Mouse (Mus musculus) lung, postnatal 0 days (tissue): ENCODE data around the gene Hcrtr1. TPM values are rescaled to one million over a fixed set of nuclear protein-coding genes. Genes with fewer than 3 reads are reported as not detected.

Experiments used
- ATAC-seq: fragments of 200-750 bp; cut with Nextera tagmentation; 2 replicates; pipeline ENCODE4 v1.8.0; 2017; ENCODE audit warnings: moderate library complexity
- DNase-seq: peaks from one replicate; pipeline ENCODE4 v3.0.0-alpha.2; 2016; ENCODE audit warnings: low spot score
- H3K27ac ChIP-seq: fragments of 300-500 bp; sonication (generic); 2 replicates; pipeline ENCODE4 v1.5.1; 2014; ENCODE audit warnings: antibody characterized with exemption, mild to moderate bottlenecking, low read length, mixed read lengths
- H3K27me3 ChIP-seq: fragments of 300-500 bp; sonication (generic); replicated peaks from 2 replicates; pipeline ENCODE4 v1.6.1; 2014; ENCODE audit warnings: low read length, mixed read lengths; ENCODE audit not compliant: insufficient read depth
- H3K36me3 ChIP-seq: fragments of 300-500 bp; sonication (generic); 2 replicates; pipeline ENCODE4 v1.6.1; 2014; ENCODE audit warnings: low read length, mixed read lengths; ENCODE audit not compliant: insufficient read depth
- H3K4me1 ChIP-seq: fragments of 300-500 bp; sonication (generic); 2 replicates; pipeline ENCODE4 v1.6.1; 2014; ENCODE audit warnings: antibody characterized with exemption, low read depth, low read length, mixed read lengths; ENCODE audit not compliant: insufficient read depth
- H3K4me2 ChIP-seq: fragments of 300-500 bp; sonication (generic); replicated peaks from 2 replicates; pipeline ENCODE4 v1.6.1; 2014; ENCODE audit warnings: low read depth, mild to moderate bottlenecking, low read length, moderate library complexity, mixed read lengths
- H3K4me3 ChIP-seq: fragments of 300-500 bp; sonication (generic); 2 replicates; pipeline ENCODE4 v1.5.1; 2014; ENCODE audit warnings: low read depth, low read length
- H3K9ac ChIP-seq: fragments of 300-500 bp; sonication (generic); replicated peaks from 2 replicates; pipeline ENCODE4 v1.6.1; 2014; ENCODE audit warnings: low read depth, mild to moderate bottlenecking
- H3K9me3 ChIP-seq: fragments of 300-500 bp; sonication (generic); 2 replicates; pipeline ENCODE4 v1.6.1; 2016; ENCODE audit warnings: low read length, mixed read lengths
- CTCF ChIP-seq: IDR thresholded peaks from 2 replicates; pipeline ENCODE4 v1.5.1; 2016; ENCODE audit warnings: antibody characterized with exemption, mild to moderate bottlenecking
- EP300 ChIP-seq: IDR thresholded peaks from 2 replicates; pipeline ENCODE4 v1.6.1; 2016; ENCODE audit warnings: antibody characterized with exemption, mild to moderate bottlenecking, control low read depth
- WGBS: fragments of 180-500 bp; shearing (Covaris S2); extraction: QIAGEN DNeasy Blood & Tissue Kit; methylation state at CpG from one replicate; pipeline ENCODE4 v1.1.7; 2014; 5-methylcytosine and 5-hydroxymethylcytosine counted together
- polyA plus RNA-seq: library from polyadenylated mRNA; unstranded; fragments of >200 nt; fragmentation: Nextera tagmentation; extraction: Ambion mirVana; gene quantifications from 2 replicates; pipeline ENCODE4 v1.2.1, GENCODE M21; 2015

Gene Hcrtr1
- polyA plus RNA-seq, 1 experiment from 2014 or later, result 0.18 TPM

DNA sequence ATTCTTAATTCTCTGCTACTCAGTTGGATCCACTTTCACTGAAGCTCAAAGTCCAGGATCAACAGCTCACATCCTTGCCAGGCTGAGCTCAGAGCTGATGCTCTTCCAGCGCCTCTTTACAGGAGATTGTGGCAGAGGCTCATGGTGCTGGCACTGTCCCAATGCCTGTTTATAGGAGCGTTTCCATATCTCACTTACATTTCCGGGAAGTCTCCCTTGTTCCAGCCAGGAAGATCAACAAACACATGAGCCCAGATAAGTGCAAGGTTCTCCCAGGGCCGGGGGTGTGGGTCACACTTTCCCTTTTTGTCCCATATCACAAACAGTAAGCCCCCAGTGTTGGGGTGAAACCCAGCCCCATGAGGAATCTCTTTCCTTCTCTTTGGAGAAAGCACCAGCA lies 42.7 kb upstream of the Hcrtr1 start:
- WGBS, result 15% methylated on average over 4 of the region's 4 CpGs
- Histone ChIP-seq H3K9me3 (no peaks in the 10 kb centered on the region), H3K36me3 (no peaks in the 10 kb centered on the region), H3K4me3 (no peak overlapping the region), H3K27me3 (no peaks in the 10 kb centered on the region), H3K4me1 (peaks cover 14% of the 10 kb centered on the region), H3K9ac (no peak overlapping the region), H3K4me2 (no peak overlapping the region), H3K27ac (peak overlapping the region; percentile 10; the same call in 1 of the 2 replicates)
- DNase-seq, result peak; percentile 79
- ATAC-seq, result peak; percentile 34
- no peak for TF ChIP-seq CTCF
- TF ChIP-seq EP300, result peak; percentile 94

DNA sequence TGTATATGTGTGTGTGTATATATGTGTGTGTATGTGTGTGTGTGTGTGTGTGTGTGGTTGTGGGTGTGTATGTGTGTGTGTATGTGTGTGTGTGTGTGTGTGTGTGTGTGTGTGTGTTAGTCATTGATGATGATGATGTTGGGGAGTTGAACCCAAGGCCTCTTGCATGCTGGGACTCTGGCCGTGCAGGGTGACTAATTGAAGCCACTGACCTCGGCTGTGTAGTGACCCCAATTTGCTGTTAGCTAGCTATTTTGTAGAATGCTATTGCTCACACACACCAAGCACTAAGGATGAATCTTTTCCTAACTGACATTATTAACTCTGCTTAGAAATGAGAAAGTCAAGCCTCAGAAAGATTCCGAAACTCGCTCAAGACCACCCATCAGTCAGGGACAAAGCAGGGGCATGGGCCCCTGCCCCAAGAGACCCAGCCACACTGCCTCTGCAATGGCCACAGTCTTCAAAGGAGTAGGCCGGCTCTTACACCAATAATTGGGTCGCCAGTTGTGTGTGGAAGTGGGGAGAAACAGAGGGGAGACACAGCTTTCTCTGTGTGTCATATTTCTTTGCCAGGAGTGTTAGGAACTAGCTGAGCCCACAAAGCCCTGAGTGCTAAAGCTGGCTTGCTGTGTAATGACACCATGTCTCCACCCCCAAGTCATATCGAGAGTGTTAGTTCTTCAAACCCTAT lies 41.9 kb upstream of the Hcrtr1 start:
- H3K36me3 ChIP-seq, result no peaks in the 10 kb centered on the region

DNA sequence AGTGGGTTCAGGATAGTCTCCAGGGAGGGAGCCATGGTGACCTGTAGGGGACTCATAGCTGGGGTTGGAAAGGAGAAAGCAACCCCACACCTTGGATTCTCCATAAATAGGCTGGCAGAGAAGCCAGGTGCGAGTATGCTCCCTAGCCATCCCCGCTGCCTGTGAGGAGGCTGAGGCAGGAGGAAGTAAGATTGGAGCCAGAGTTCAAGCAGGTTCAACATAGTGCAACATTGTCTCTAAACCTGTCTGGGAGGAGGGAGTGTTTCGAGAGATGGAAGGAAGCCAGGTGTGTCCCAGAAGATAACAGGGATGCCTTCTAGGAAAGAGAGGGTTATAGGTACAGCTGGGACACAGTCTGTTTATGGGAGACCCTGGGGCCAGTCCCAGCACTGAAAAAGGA lies 40.7 kb upstream of the Hcrtr1 start:
- 76% methylated on average over 3 of the region's 3 CpGs for WGBS
- H3K36me3 ChIP-seq, result no peaks in the 10 kb centered on the region
- no peak overlapping the region for H3K27ac ChIP-seq
- no peak overlapping the region for H3K9ac ChIP-seq
- no peak overlapping the region for H3K4me3 ChIP-seq
- no peaks in the 10 kb centered on the region for H3K9me3 ChIP-seq
- no peak overlapping the region for H3K4me2 ChIP-seq
- no peak for TF ChIP-seq EP300
- no peak for TF ChIP-seq CTCF
- ATAC-seq (no peak), DNase-seq (no peak)
- no peaks in the 10 kb centered on the region for H3K27me3 ChIP-seq
- peaks cover 30% of the 10 kb centered on the region for H3K4me1 ChIP-seq

More for the DNA sequence above, 41.9 kb upstream of the Hcrtr1 start:
- ATAC-seq (no peak), DNase-seq (no peak)
- Histone ChIP-seq H3K27ac (no peak overlapping the region), H3K9ac (no peak overlapping the region), H3K4me2 (no peak overlapping the region), H3K27me3 (no peaks in the 10 kb centered on the region), H3K4me1 (peaks cover 19% of the 10 kb centered on the region), H3K9me3 (no peaks in the 10 kb centered on the region), H3K4me3 (no peak overlapping the region)
- WGBS, result 72% methylated on average over 7 of the region's 7 CpGs
- TF ChIP-seq EP300, result no peak
- no peak for TF ChIP-seq CTCF

DNA sequence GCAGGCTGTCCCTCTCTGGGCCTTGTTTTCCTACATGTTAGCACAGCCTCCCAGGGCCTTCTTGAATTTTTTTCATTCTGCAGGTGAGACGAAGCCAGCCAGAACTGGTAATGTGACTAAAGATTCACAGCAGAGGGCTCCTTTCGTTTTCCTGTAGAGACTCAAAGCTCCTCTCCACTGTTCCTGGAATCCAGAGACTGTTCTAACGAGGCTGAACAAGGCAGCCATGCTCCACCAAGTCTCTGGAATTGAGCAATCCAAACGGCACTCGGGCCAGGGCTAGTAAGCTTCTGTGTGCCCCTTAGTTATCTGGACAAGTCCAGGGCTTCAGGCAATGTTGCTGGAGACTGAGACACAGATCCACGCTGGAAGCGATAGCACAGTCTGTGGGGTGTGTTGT lies 38.4 kb upstream of the Hcrtr1 start:
- H3K9me3 ChIP-seq, result no peaks in the 10 kb centered on the region
- H3K27ac ChIP-seq, result peak overlapping the region; percentile 89
- H3K27me3 ChIP-seq, result no peaks in the 10 kb centered on the region
- peaks cover 45% of the 10 kb centered on the region for H3K4me1 ChIP-seq
- TF ChIP-seq CTCF, result no peak
- no peak for TF ChIP-seq EP300
- H3K36me3 ChIP-seq, result no peaks in the 10 kb centered on the region
- WGBS, result 34% methylated on average over 7 of the region's 7 CpGs
- H3K9ac ChIP-seq, result no peak overlapping the region
- no peak overlapping the region for H3K4me3 ChIP-seq
- ATAC-seq (no peak), DNase-seq (peak; percentile 28)
- no peak overlapping the region for H3K4me2 ChIP-seq

DNA sequence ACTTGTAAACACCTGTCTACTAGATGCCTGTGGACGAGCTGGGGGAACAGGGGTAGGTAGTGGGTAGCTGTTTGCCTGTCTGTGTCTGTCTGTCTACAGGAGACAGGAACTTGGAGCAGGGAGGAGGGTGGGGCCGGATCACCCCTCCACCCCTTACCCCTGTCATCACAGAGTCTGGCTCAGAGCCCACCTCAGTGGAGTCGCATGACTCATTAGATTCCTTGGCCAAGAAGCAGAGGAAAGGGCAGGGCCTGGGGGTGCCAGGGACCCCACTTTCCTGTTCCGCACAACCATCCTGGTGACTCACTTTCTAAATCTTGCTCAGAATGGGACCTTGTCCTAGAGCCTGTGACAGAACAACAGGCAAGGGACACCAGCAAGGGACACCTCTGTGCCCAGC lies 37.9 kb upstream of the Hcrtr1 start:
- no peak overlapping the region for H3K9ac ChIP-seq
- H3K27me3 ChIP-seq, result no peaks in the 10 kb centered on the region
- H3K4me3 ChIP-seq, result no peak overlapping the region
- no peaks in the 10 kb centered on the region for H3K9me3 ChIP-seq
- no peak overlapping the region for H3K4me2 ChIP-seq
- H3K36me3 ChIP-seq, result no peaks in the 10 kb centered on the region
- peak; percentile 88 for DNase-seq
- peak overlapping the region; percentile 89 for H3K27ac ChIP-seq
- WGBS, result 18% methylated on average over 4 of the region's 4 CpGs
- peaks cover 49% of the 10 kb centered on the region for H3K4me1 ChIP-seq
- ATAC-seq, result peak; percentile 29
- peak; percentile 94 for TF ChIP-seq EP300
- TF ChIP-seq CTCF, result no peak

DNA sequence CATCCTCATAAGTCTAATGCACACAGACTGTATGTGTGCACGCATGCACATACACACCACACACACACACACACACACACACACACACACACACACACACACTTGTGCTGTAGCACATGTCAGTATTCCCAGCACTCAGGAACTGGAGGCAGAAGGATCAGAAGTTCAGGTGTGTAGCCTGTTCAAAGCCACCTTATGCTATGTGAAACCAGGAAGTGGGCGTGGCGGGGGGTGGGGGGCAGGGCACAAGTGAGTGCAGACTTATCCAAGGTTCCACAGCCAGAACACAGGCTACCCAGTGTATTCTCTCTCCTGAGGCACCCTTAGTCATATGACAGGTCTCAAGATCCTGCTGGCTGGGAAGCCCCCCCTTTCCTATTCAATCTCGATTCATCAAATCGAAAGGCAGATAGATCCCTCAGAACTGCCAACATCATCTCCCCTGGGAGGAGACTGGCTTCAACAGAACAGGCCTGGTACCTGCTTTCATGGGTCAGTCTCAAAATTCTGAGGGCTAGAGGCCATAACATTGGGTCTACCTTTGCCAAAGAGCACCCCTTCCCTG lies 37.1 kb upstream of the Hcrtr1 start:
- no peak overlapping the region for H3K4me3 ChIP-seq
- H3K9ac ChIP-seq, result no peak overlapping the region
- DNase-seq (no peak), ATAC-seq (no peak)
- H3K4me2 ChIP-seq, result no peak overlapping the region
- peaks cover 52% of the 10 kb centered on the region for H3K4me1 ChIP-seq
- no peaks in the 10 kb centered on the region for H3K9me3 ChIP-seq
- peak overlapping the region; percentile 93 for H3K27ac ChIP-seq
- TF ChIP-seq EP300, result 0 out of 2 replicates have a peak, but pooled peaks have one; percentile 13
- no peak for TF ChIP-seq CTCF
- WGBS, result 61% methylated on average over 5 of the region's 5 CpGs
- H3K36me3 ChIP-seq, result no peaks in the 10 kb centered on the region
- H3K27me3 ChIP-seq, result no peaks in the 10 kb centered on the region
